Mouse (Mus musculus) B cell, adult 2 months (primary cell): ENCODE results near the gene Abcd4.

Experiments
- DNase-seq, 2 experiments: peaks; one replicate each; pipeline ENCODE4 v3.0.0; 2022

Abcd4 gene

GRCm38 (mm10) chr12:84616977-84617630, at the start of gene Abcd4:
Abcd4 (minus strand) TSS chr12:84617413.
- DNase-seq, result peak; percentile 92 to 94

- peak; percentile 74 to 75 for DNase-seq
Observed at GRCm38 (mm10) chr12:84653912-84654311, 36.7 kb upstream of the Abcd4 start.

- DNase-seq, result no peak
Observed at GRCm38 (mm10) chr12:84650234-84650633, 33.0 kb upstream of the Abcd4 start.

GRCm38 (mm10) chr12:84640654-84641053, 23.4 kb upstream of the Abcd4 start, which contains the start of gene Vrtn:
Vrtn (plus strand) TSS chr12:84641019.
- no peak for DNase-seq

GRCm38 (mm10) chr12:84640253-84640652, 23.0 kb upstream of the Abcd4 start:
- DNase-seq, result no peak

- DNase-seq, result no peak
Observed at GRCm38 (mm10) chr12:84631867-84632266, 14.7 kb upstream of the Abcd4 start.

- DNase-seq, result no peak
Observed at GRCm38 (mm10) chr12:84625116-84625515, 7.9 kb upstream of the Abcd4 start.

GRCm38 (mm10) chr12:84624601-84625000, 7.4 kb upstream of the Abcd4 start:
- DNase-seq, result no peak

GRCm38 (mm10) chr12:84620975-84621374, 3.8 kb upstream of the Abcd4 start:
- DNase-seq, result peak in 1 of 2 experiments; percentile 12

GRCm38 (mm10) chr12:84617663-84618062, 450 bp upstream of the Abcd4 start:
- DNase-seq, result no peak

- no peak for DNase-seq
Observed at GRCm38 (mm10) chr12:84614524-84614923, 2.7 kb downstream of the Abcd4 start.

GRCm38 (mm10) chr12:84614001-84614400, 3.2 kb downstream of the Abcd4 start:
- DNase-seq, result no peak

GRCm38 (mm10) chr12:84612518-84612917, 4.7 kb downstream of the Abcd4 start:
- DNase-seq, result no peak

- DNase-seq, result no peak
Observed at GRCm38 (mm10) chr12:84611718-84612117, 5.5 kb downstream of the Abcd4 start.

- DNase-seq, result peak; percentile 32
Observed at GRCm38 (mm10) chr12:84605860-84606259, 11.4 kb downstream of the Abcd4 start.

GRCm38 (mm10) chr12:84604001-84604400, 13.2 kb downstream of the Abcd4 start:
- no peak for DNase-seq

GRCm38 (mm10) chr12:84598324-84598723, 18.9 kb downstream of the Abcd4 start:
- no peak for DNase-seq

GRCm38 (mm10) chr12:84589825-84590761, 27.1 kb downstream of the Abcd4 start:
- peak; percentile 95 for DNase-seq

- no peak for DNase-seq
Observed at GRCm38 (mm10) chr12:84581285-84581684, 35.9 kb downstream of the Abcd4 start.

- DNase-seq, result no peak
Observed at GRCm38 (mm10) chr12:84578440-84578770, 38.8 kb downstream of the Abcd4 start.

- no peak for DNase-seq
Observed at GRCm38 (mm10) chr12:84577768-84578439, 39.3 kb downstream of the Abcd4 start.

GRCm38 (mm10) chr12:84573094-84573493, 44.1 kb downstream of the Abcd4 start:
- DNase-seq, result no peak

- no peak for DNase-seq
Observed at GRCm38 (mm10) chr12:84572341-84572720, 44.9 kb downstream of the Abcd4 start.
